30 mouse cellular contexts compared by ENCODE assay signal in genomic region chr2:172500752-172501316, GRCm38 (mm10). TPM values are rescaled to one million over a fixed set of nuclear protein-coding genes. Genes with fewer than 3 reads are reported as not detected.
DNase-seq lines count a peak whose midpoint lies in the region; ATAC-seq and TF ChIP-seq lines count a peak whose summit lies in the region.
"Had no signal": no experiment of that assay in that cellular context is flagged by ENCODE, and none has a peak within 500 bp of the region (broad histone marks: within the 10 kb centered on the region; RNA-seq: fewer than 3 reads in every experiment).

No protein-coding gene starts in this region.

- H3K27me3 ChIP-seq in G1E (ENCODE audit: insufficient read depth, low read length): no peaks in the 10 kb centered on the region
- H3K27me3 ChIP-seq in liver, embryonic 13.5 days: no peaks in the 10 kb centered on the region
- H3K27me3 ChIP-seq: embryonic facial prominence, embryonic 13.5 days; forebrain, embryonic 13.5 days; hindbrain, embryonic 12.5 days; kidney, embryonic 15.5 days; midbrain, embryonic 15.5 days; neural tube, embryonic 12.5 days had no signal

- no peak for TF ChIP-seq CTCF in G1E (IDR thresholded peaks at IDR 0.05; ENCODE audit: low read depth, low read length)

- DNase-seq in G1E (ENCODE audit: low spot score): no peak
- peak; percentile 8 for DNase-seq in c-Kit-positive CD71-positive TER-119-positive erythroid progenitor cells, embryonic 14.5 days (ENCODE audit: low spot score)
- no peak for DNase-seq in liver, embryonic 13.5 days
- DNase-seq in right cerebral cortex, adult 2 months (ENCODE audit: low spot score in 2 of 2): no peak
- no peak for DNase-seq in layer of hippocampus, postnatal 25 days (ENCODE audit: extremely low spot score in 1 of 2, low spot score in 1 of 2)
- no peak for DNase-seq in cerebellum, adult 8-10 months
- DNase-seq: cerebellum, adult 11 months; gastrocnemius, postnatal 36 days had no signal

- no peak overlapping the region for H3K9ac ChIP-seq in liver, embryonic 13.5 days
- H3K9ac ChIP-seq: embryonic facial prominence, embryonic 13.5 days; forebrain, embryonic 13.5 days; hindbrain, embryonic 12.5 days; kidney, embryonic 15.5 days; midbrain, embryonic 15.5 days; neural tube, embryonic 12.5 days had no signal

- H3K9me3 ChIP-seq in G1E (replicated peaks): peaks cover 12% of the 10 kb centered on the region; the same call in 1 of the 2 replicates
- H3K9me3 ChIP-seq in liver, embryonic 13.5 days (replicated peaks): no peaks in the 10 kb centered on the region
- H3K9me3 ChIP-seq: embryonic facial prominence, embryonic 13.5 days; forebrain, embryonic 13.5 days; hindbrain, embryonic 12.5 days; kidney, embryonic 15.5 days; limb, embryonic 10.5 days; midbrain, embryonic 15.5 days; neural tube, embryonic 12.5 days had no signal

- ATAC-seq in G1E (ENCODE audit: extremely low read depth, insufficient number of reproducible peaks, low FRiP score, poor library complexity, severe bottlenecking): peak; percentile 84
- peak; percentile 83 for ATAC-seq in liver, embryonic 13.5 days (ENCODE audit: low read depth)
- peak; percentile 92 for ATAC-seq in megakaryocyte-erythroid progenitor cell, adult 5-6 weeks (replicated peaks; ENCODE audit: low FRiP score, low TSS enrichment, poor library complexity, severe bottlenecking)
- ATAC-seq: intestine, postnatal 0 days; midbrain, embryonic 15.5 days had no signal

- 13% methylated on average over 7 of the region's 7 CpGs for WGBS in liver, embryonic 13.5 days (ENCODE audit: insufficient replicate concordance)

- peaks cover 2% of the 10 kb centered on the region; the same call in 1 of the 2 replicates for H3K4me1 ChIP-seq in G1E (ENCODE audit: insufficient read depth, low read depth, low read length)
- peaks cover 8% of the 10 kb centered on the region for H3K4me1 ChIP-seq in liver, embryonic 13.5 days (replicated peaks)
- H3K4me1 ChIP-seq: embryonic facial prominence, embryonic 13.5 days; forebrain, embryonic 13.5 days; hindbrain, embryonic 12.5 days; kidney, embryonic 15.5 days; midbrain, embryonic 15.5 days; neural tube, embryonic 12.5 days had no signal

- no peak overlapping the region for H3K27ac ChIP-seq in liver, embryonic 13.5 days
- H3K27ac ChIP-seq: embryonic facial prominence, embryonic 13.5 days; forebrain, embryonic 13.5 days; hindbrain, embryonic 12.5 days; kidney, embryonic 15.5 days; limb, embryonic 10.5 days; midbrain, embryonic 15.5 days; neural tube, embryonic 12.5 days had no signal

- no peak overlapping the region for H3K4me2 ChIP-seq in liver, embryonic 13.5 days
- H3K4me2 ChIP-seq: embryonic facial prominence, embryonic 13.5 days; forebrain, embryonic 13.5 days; hindbrain, embryonic 12.5 days; kidney, embryonic 15.5 days; midbrain, embryonic 15.5 days; neural tube, embryonic 12.5 days had no signal

- H3K36me3 ChIP-seq in G1E (replicated peaks): no peaks in the 10 kb centered on the region
- no peaks in the 10 kb centered on the region for H3K36me3 ChIP-seq in liver, embryonic 13.5 days
- H3K36me3 ChIP-seq: embryonic facial prominence, embryonic 13.5 days; hindbrain, embryonic 12.5 days; kidney, embryonic 15.5 days; limb, embryonic 10.5 days; midbrain, embryonic 15.5 days; neural tube, embryonic 12.5 days had no signal

- no peak overlapping the region for H3K4me3 ChIP-seq in G1E (ENCODE audit: low read depth, low read length)
- no peak overlapping the region for H3K4me3 ChIP-seq in liver, embryonic 13.5 days (replicated peaks)
- H3K4me3 ChIP-seq: embryonic facial prominence, embryonic 13.5 days; erythroblast, embryonic 14.5 days; forebrain, embryonic 13.5 days; hindbrain, embryonic 12.5 days; kidney, embryonic 15.5 days; limb, embryonic 10.5 days; midbrain, embryonic 15.5 days; neural tube, embryonic 12.5 days had no signal

RNA-seq across cellular contexts. Expression of gene Fam209, which starts 28.5 kb away (rescaled TPM):
- not detected in 2 replicates for total RNA-seq in G1E (2014; fragmentation: Nextera tagmentation)
- total RNA-seq in G1E (2017): 0.17 TPM in 1 of 2 replicates, not detected in the other
- polyA plus RNA-seq in G1E (2012): not detected in 2 replicates
- 0.28 TPM in 1 of 2 replicates, not detected in the other for polyA plus RNA-seq in liver, embryonic 13.5 days (2015; fragmentation: Nextera tagmentation; extraction: Ambion mirVana)
- total RNA-seq in megakaryocyte-erythroid progenitor cell, adult 5-6 weeks (2014; fragmentation: Nextera tagmentation): 2.8 TPM in 1 of 2 replicates, not detected in the other
- 0.95 and 6.7 TPM in 2 replicates for total RNA-seq in megakaryocyte-erythroid progenitor cell, adult 5-6 weeks (2017)
- total RNA-seq in layer of hippocampus, postnatal 25 days (2021): not detected
- total RNA-seq: heart, adult 8-10 months; heart, postnatal 25 days had no signal
- polyA plus RNA-seq: erythroblast, embryonic 14.5 days; heart, embryonic 14.5 days; hindbrain, embryonic 12.5 days; intestine, postnatal 0 days; kidney, embryonic 15.5 days; midbrain, embryonic 15.5 days; neural tube, embryonic 12.5 days; stomach, embryonic 16.5 days had no signal

RNA-seq across cellular contexts. Expression of gene Gcnt7, which starts 42.4 kb away (rescaled TPM):
- total RNA-seq in G1E (2014; fragmentation: Nextera tagmentation) (not detected in 2 replicates), G1E (2017) (0.22 TPM in 1 of 2 replicates, not detected in the other)
- not detected in 2 replicates for polyA plus RNA-seq in G1E (2012)
- 0.54 TPM in 2 replicates for polyA plus RNA-seq in liver, embryonic 13.5 days (2015; fragmentation: Nextera tagmentation; extraction: Ambion mirVana)
- not detected in 2 replicates for total RNA-seq in megakaryocyte-erythroid progenitor cell, adult 5-6 weeks (2014; fragmentation: Nextera tagmentation)
- not detected in 2 replicates for total RNA-seq in megakaryocyte-erythroid progenitor cell, adult 5-6 weeks (2017)
- not detected for total RNA-seq in layer of hippocampus, postnatal 25 days (2021)
- total RNA-seq: adrenal gland, postnatal 25 days; gastrocnemius, adult 18-20 months; gastrocnemius, postnatal 36 days; heart, adult 8-10 months; heart, postnatal 25 days; layer of hippocampus, postnatal 14 days; liver, adult 2 months; megakaryocyte, adult 5-6 weeks had no signal
- polyA plus RNA-seq: brain, embryonic 14.5 days; erythroblast, embryonic 14.5 days; liver, adult 2 months; urinary bladder, adult 2 months had no signal

RNA-seq across cellular contexts. Expression of gene Tfap2c, which starts 48.6 kb away (rescaled TPM):
- not detected in 2 replicates for total RNA-seq in G1E (2014; fragmentation: Nextera tagmentation)
- total RNA-seq in G1E (2017): 0.05 TPM in 1 of 2 replicates, not detected in the other
- polyA plus RNA-seq in G1E (2012): not detected in 2 replicates
- not detected in 2 replicates for polyA plus RNA-seq in liver, embryonic 13.5 days (2015; fragmentation: Nextera tagmentation; extraction: Ambion mirVana)
- not detected in 2 replicates for total RNA-seq in megakaryocyte-erythroid progenitor cell, adult 5-6 weeks (2014; fragmentation: Nextera tagmentation)
- not detected in 2 replicates for total RNA-seq in megakaryocyte-erythroid progenitor cell, adult 5-6 weeks (2017)
- under 1 TPM; 0.49 to 0.57 TPM for total RNA-seq in layer of hippocampus, postnatal 25 days (2021)
- total RNA-seq: adrenal gland, postnatal 25 days; CH12.LX; gastrocnemius, adult 18-20 months; gastrocnemius, postnatal 36 days; heart, adult 8-10 months; heart, postnatal 25 days; liver, adult 2 months; megakaryocyte, adult 5-6 weeks had no signal
- polyA plus RNA-seq: erythroblast, embryonic 14.5 days; heart, embryonic 14.5 days; intestine, postnatal 0 days; liver, adult 2 months had no signal
